Mouse (Mus musculus) testis, adult 2 months (tissue): ENCODE data around the gene Sdr16c6.

Source experiments
- CTCF ChIP-seq: fragments of 200-500 bp; IDR thresholded peaks from 2 replicates; pipeline ENCODE4 v1.5.1; 2012; ENCODE audit warnings: low read depth, mild to moderate bottlenecking, inconsistent platforms, low read length, moderate library complexity; ENCODE audit not compliant: control insufficient read depth, insufficient read depth, insufficient replicate concordance
- POLR2A ChIP-seq: fragments of 200-500 bp; IDR thresholded peaks from 2 replicates; pipeline ENCODE4 v1.6.1; 2012; ENCODE audit warnings: low read depth, mild to moderate bottlenecking, inconsistent platforms, low read length, moderate library complexity; ENCODE audit not compliant: control insufficient read depth

DNA sequence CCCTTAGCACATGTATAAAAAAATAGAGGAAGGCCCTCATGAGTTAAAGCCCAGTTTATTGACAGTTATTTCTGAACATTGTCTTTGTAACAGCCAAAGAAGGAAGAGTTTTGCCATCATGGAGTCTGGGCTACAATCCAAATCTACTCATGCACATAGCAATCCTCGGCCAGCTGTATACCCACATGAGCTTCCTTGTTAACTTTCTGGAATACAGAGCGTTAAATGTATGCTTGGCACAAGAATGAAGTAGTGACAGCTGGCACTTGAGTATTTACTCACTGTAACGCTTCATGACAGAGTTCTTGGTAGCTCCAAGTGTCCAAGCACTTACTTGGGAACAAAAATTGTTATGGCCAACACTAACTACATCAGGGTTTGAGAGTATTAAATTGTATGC lies 1.8 kb upstream of the Sdr16c6 start:
- TF ChIP-seq CTCF = no peak
- TF ChIP-seq POLR2A = no peak
